Mouse (Mus musculus): ENCODE measurements around the gene D430019H16Rik.

The D430019H16Rik gene

GRCm38 (mm10) chr12:105490794-105491193 lies 37.1 kb downstream of the D430019H16Rik start:
- DNase-seq, result no peak

- no peak for DNase-seq
These were observed 41.1 kb downstream of the D430019H16Rik start for GRCm38 (mm10) chr12:105494796-105495195.

- peak; percentile 55 to 73 for DNase-seq
These were observed 44.2 kb downstream of the D430019H16Rik start for GRCm38 (mm10) chr12:105497894-105498293.

- DNase-seq, result no peak
These were observed 44.8 kb downstream of the D430019H16Rik start for GRCm38 (mm10) chr12:105498423-105498822.

GRCm38 (mm10) chr12:105498842-105499241 lies 45.2 kb downstream of the D430019H16Rik start:
- no peak for DNase-seq

- no peak for DNase-seq
These were observed 47.3 kb downstream of the D430019H16Rik start for GRCm38 (mm10) chr12:105500940-105501339.

- DNase-seq, result no peak
These were observed 51.1 kb downstream of the D430019H16Rik start for GRCm38 (mm10) chr12:105504736-105505135.

GRCm38 (mm10) chr12:105511109-105511508 lies 57.5 kb downstream of the D430019H16Rik start:
- DNase-seq, result no peak

GRCm38 (mm10) chr12:105511671-105512502 lies 58.2 kb downstream of the D430019H16Rik start:
- no peak for DNase-seq

- DNase-seq, result no peak
These were observed 60.5 kb downstream of the D430019H16Rik start for GRCm38 (mm10) chr12:105514111-105514510.

GRCm38 (mm10) chr12:105517026-105517675 lies 63.5 kb downstream of the D430019H16Rik start:
- DNase-seq, result no peak

GRCm38 (mm10) chr12:105519851-105520250 lies 66.2 kb downstream of the D430019H16Rik start:
- no peak for DNase-seq

- no peak for DNase-seq
These were observed 67.6 kb downstream of the D430019H16Rik start for GRCm38 (mm10) chr12:105521170-105521762.

- DNase-seq, result no peak
These were observed 70.1 kb downstream of the D430019H16Rik start for GRCm38 (mm10) chr12:105523737-105524136.

GRCm38 (mm10) chr12:105526186-105526585 lies 72.5 kb downstream of the D430019H16Rik start:
- DNase-seq, result no peak

- peak; percentile 19 to 39 for DNase-seq
These were observed 73.2 kb downstream of the D430019H16Rik start for GRCm38 (mm10) chr12:105526829-105527228.

GRCm38 (mm10) chr12:105529545-105529944 lies 75.9 kb downstream of the D430019H16Rik start:
- peak; percentile 21 to 37 for DNase-seq

GRCm38 (mm10) chr12:105531724-105532371 lies 78.2 kb downstream of the D430019H16Rik start:
- no peak for DNase-seq

- DNase-seq, result no peak
These were observed 81.2 kb downstream of the D430019H16Rik start for GRCm38 (mm10) chr12:105534842-105535241.

- no peak for DNase-seq
These were observed 82.5 kb downstream of the D430019H16Rik start for GRCm38 (mm10) chr12:105535968-105536760.

GRCm38 (mm10) chr12:105537162-105537561 lies 83.5 kb downstream of the D430019H16Rik start:
- no peak for DNase-seq

GRCm38 (mm10) chr12:105539649-105540048 lies 86.0 kb downstream of the D430019H16Rik start:
- DNase-seq, result no peak
